ENCODE assay signal across 9 mouse cellular contexts in the genomic region with DNA sequence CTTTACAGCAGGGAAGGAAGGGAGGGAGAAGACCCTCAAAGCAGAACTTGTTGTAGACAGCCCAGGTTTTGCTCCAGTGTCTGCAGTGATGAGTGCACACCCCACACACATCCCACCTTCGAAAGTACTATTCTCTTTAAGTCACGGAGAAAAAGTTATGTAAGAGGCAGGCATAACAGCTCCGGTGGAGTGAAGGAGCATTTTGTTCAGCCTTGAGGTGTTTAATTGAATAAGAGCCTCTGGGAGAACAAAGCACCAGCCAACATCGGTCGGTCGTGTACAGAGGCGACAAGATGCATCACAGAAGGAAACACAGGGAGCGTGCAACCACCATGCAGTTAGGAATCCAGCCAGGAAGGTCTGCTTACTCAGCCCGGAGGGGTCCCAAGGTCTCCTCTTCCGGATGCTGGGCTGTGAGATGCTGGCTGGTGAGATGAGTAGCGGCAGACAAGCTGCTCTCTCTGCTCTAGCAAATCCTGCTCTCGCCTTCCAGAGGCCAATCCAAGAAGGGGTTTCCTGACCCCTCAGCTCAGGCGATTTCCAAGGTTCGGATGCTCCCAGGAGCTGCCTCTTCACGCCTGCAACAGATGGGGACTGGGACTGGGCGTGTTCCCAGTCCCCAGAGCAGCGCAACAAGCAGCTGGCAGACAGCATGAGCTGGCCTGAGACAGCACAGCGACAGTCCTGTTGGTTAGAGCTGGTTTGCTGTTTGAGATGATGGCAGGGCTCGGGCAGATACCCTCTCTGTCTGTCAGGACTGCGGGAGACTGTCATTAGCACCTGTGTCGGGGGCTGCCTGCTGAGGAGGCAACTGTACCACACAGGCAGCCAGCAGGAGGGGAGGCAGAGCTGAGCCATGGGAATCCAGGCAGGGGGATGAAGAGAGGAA. TPM values are rescaled to one million over a fixed set of nuclear protein-coding genes. Genes with fewer than 3 reads are reported as not detected.
DNase-seq lines count a peak whose midpoint lies in the region; ATAC-seq lines count a peak whose summit lies in the region.
"Had no signal": no experiment of that assay in that cellular context is flagged by ENCODE, and none has a peak within 500 bp of the region (broad histone marks: within the 10 kb centered on the region; RNA-seq: fewer than 3 reads in every experiment).

No protein-coding gene starts in this region.

- H3K4me1 ChIP-seq in limb, embryonic 13.5 days = peaks cover 33% of the 10 kb centered on the region
- H3K4me1 ChIP-seq in stomach, embryonic 15.5 days = peaks cover 29% of the 10 kb centered on the region

- no peak overlapping the region for H3K4me3 ChIP-seq in limb, embryonic 13.5 days
- no peak overlapping the region for H3K4me3 ChIP-seq in stomach, embryonic 15.5 days (replicated peaks)
- H3K4me3 ChIP-seq: megakaryocyte, embryonic 14.5 days had no signal

- H3K9ac ChIP-seq in limb, embryonic 13.5 days = no peak overlapping the region; the same call in 1 of the 2 replicates
- H3K9ac ChIP-seq in stomach, embryonic 15.5 days = no peak overlapping the region

- peaks cover 18% of the 10 kb centered on the region for H3K27me3 ChIP-seq in limb, embryonic 13.5 days
- H3K27me3 ChIP-seq in stomach, embryonic 15.5 days (replicated peaks) = no peaks in the 10 kb centered on the region

- no peak overlapping the region for H3K27ac ChIP-seq in limb, embryonic 13.5 days
- peak overlapping the region; percentile 11; the same call in 1 of the 2 replicates for H3K27ac ChIP-seq in stomach, embryonic 15.5 days

- H3K9me3 ChIP-seq in limb, embryonic 13.5 days = no peaks in the 10 kb centered on the region
- no peaks in the 10 kb centered on the region for H3K9me3 ChIP-seq in stomach, embryonic 15.5 days
- H3K9me3 ChIP-seq: megakaryocyte, embryonic 14.5 days had no signal

- H3K4me2 ChIP-seq in limb, embryonic 13.5 days (replicated peaks) = peak overlapping the region; percentile 39
- H3K4me2 ChIP-seq in stomach, embryonic 15.5 days = peak overlapping the region; percentile 16; the same call in 1 of the 2 replicates

- WGBS in limb, embryonic 13.5 days = 20% methylated on average over 21 of the region's 21 CpGs
- WGBS in stomach, embryonic 15.5 days = 23% methylated on average over 21 of the region's 21 CpGs

- ATAC-seq in limb, embryonic 13.5 days (ENCODE audit: low FRiP score, low read depth) = no peak
- no peak for ATAC-seq in stomach, embryonic 15.5 days (ENCODE audit: insufficient read depth, low FRiP score, low read depth)
- ATAC-seq in megakaryocyte-erythroid progenitor cell, adult 5-6 weeks (replicated peaks; ENCODE audit: low FRiP score, low TSS enrichment, poor library complexity, severe bottlenecking) = no peak
- ATAC-seq in granulocyte monocyte progenitor cell, adult 5-6 weeks (replicated peaks; ENCODE audit: poor library complexity, severe bottlenecking) = no peak

- peak; percentile 29 to 47 for DNase-seq in kidney, postnatal 4 days
- no peak for DNase-seq in kidney, adult 8-10 months
- peak; percentile 59 to 64 for DNase-seq in cerebellum, postnatal 36 days
- DNase-seq in heart, postnatal 4 days = peak; percentile 27

- H3K36me3 ChIP-seq in limb, embryonic 13.5 days = no peaks in the 10 kb centered on the region
- no peaks in the 10 kb centered on the region for H3K36me3 ChIP-seq in stomach, embryonic 15.5 days

RNA-seq across cellular contexts. Expression of gene Prkag2, which starts 41.3 kb away (rescaled TPM):
- total RNA-seq in heart, postnatal 4 days (2021) = 100 to 1,000 TPM; 143 to 152 TPM
- 21.0 and 21.3 TPM in 2 replicates for polyA plus RNA-seq in limb, embryonic 13.5 days (2015; fragmentation: Nextera tagmentation; extraction: Ambion mirVana)
- polyA plus RNA-seq in stomach, embryonic 15.5 days (2015; fragmentation: Nextera tagmentation; extraction: Ambion mirVana) = 41.3 and 44.0 TPM in 2 replicates
- 6.9 and 9.3 TPM in 2 replicates for total RNA-seq in megakaryocyte-erythroid progenitor cell, adult 5-6 weeks (2014; fragmentation: Nextera tagmentation)
- total RNA-seq in megakaryocyte-erythroid progenitor cell, adult 5-6 weeks (2017) = 9.1 and 13.3 TPM in 2 replicates
- total RNA-seq in granulocyte monocyte progenitor cell, adult 5-6 weeks (2014; fragmentation: Nextera tagmentation) = 27.3 and 27.5 TPM in 2 replicates
- total RNA-seq in granulocyte monocyte progenitor cell, adult 5-6 weeks (2017) = 18.2 and 22.7 TPM in 2 replicates

Comparison
In these comparisons a context has a peak if more than half of its experiments do, and no peak if none do; other contexts are left out.
1. DNase-seq: peak in kidney, postnatal 4 days (2 of 2), cerebellum, postnatal 36 days (2 of 2) and heart, postnatal 4 days (single experiment); none in kidney, adult 8-10 months (0 of 2).
2. RNA of gene Prkag2, which starts 41.3 kb away (total RNA-seq): 143 to 152 TPM in heart, postnatal 4 days; 18.2 to 27.5 TPM in granulocyte monocyte progenitor cell, adult 5-6 weeks and 6.9 to 13.3 TPM in megakaryocyte-erythroid progenitor cell, adult 5-6 weeks; every median in the first group is over 4 times any median in the second.